Mouse (Mus musculus) B cell, adult (primary cell): ENCODE measurements around the gene Ftcd. TPM values are rescaled to one million over a fixed set of nuclear protein-coding genes. Genes with fewer than 3 reads are reported as not detected.

Source experiments
- total RNA-seq: library from RNA; stranded (reverse); gene quantifications from 4 replicates; pipeline ENCODE4 v1.2.4, GENCODE M21; 2023; ENCODE audit not compliant: inconsistent age

Gene Ftcd
- total RNA-seq = not detected in 4 replicates

DNA sequence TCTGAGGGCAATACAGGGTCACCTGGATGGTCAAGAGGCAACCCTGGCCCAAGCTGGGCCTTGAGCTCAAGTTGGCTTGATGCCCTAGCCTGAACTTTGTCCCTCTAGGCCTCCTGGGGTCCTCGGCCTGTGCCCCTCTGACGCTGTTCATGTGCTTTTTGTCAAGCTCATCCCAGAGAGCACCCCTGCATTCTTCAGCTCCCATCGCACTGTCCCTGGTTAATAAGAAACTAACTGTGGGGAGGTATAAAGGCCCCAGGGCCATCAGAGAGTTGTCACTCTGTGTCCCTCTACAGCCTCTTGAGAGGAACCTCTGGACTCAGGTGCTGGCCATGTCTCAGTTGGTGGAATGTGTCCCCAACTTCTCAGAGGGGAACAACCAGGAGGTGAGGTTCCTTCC, at the start of gene Ftcd:
Ftcd (plus strand) TSS at position 275 of the 400 bp plus-strand sequence.

GRCm38 (mm10) chr10:76531375-76531774, 44.1 kb upstream of the Ftcd start, which contains the start of gene Lss:
Gene Lss, plus strand, starts transcription at chr10:76531588.

GRCm38 (mm10) chr10:76561972-76562371, 13.5 kb upstream of the Ftcd start, which contains the start of gene Spatc1l:
Gene Spatc1l, plus strand, starts transcription at chr10:76562272.

DNA sequence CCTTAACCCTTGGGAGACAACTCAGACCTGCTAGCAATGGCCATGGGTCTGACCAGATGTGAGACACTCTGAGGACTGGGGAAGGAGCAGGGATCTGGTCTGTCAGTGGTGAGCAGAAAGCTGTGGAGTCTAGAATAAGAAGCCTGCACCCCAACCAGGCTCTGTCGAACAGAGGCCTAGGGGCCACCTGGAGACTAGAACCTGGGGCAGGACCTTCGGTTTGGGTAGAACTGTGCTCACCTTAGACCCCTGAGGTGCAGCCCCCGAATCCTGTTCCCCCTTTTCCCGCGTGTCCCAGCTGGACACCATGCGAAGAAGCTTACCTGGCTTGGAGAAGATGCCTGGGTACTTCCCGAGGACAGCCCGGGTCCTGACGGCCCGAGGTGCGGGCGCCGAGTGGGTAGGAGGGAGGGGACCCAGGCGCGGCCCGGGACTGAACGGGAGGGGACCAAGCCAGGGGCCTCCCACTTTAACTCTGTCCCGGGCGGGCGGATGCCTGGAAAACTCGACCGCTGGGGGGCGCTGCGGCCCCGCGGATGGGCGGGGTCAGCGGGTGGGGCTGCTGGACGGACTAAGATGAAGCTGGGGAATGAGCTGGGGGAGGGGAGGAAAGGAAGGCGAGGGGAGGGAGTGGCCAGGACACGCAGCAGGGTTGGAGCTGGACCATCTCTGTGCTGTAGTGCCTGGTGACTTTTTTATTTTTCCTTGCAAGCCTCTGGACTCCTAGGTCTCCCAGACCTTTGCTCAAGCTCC, 47.7 kb downstream of the Ftcd start, which contains the start of gene Col6a2:
Col6a2 (minus strand) TSS at position 703 of the 753 bp plus-strand sequence.

Other genes with a start within 250 kb of the Ftcd start
- 4.3 to 7.5 TPM (median 5.4 TPM) in 4 replicates for gene Dip2a, start 230.4 kb upstream of the Ftcd start, total RNA-seq
- 8.7 to 19.2 TPM (median 13.6 TPM) in 3 of 4 replicates, not detected in the other for gene AC141477.1, start 135.2 kb upstream of the Ftcd start, total RNA-seq
- 51.5 to 67.5 TPM (median 61.7 TPM) in 4 replicates for gene Pcnt, start 132.9 kb upstream of the Ftcd start, total RNA-seq
- not detected in 4 replicates for gene 2610028H24Rik, start 126.6 kb upstream of the Ftcd start, total RNA-seq
- 70.5 to 74.7 TPM (median 72.7 TPM) in 4 replicates for gene Mcm3ap, start 106.7 kb upstream of the Ftcd start, total RNA-seq
- 1.3 to 2.2 TPM (median 1.6 TPM) in 4 replicates for gene Ybey, start 106.5 kb upstream of the Ftcd start, total RNA-seq
- gene Lss, start 44.1 kb upstream of the Ftcd start, total RNA-seq = 14.6 to 24.3 TPM (median 21.7 TPM) in 4 replicates
- gene Spatc1l, start 13.4 kb upstream of the Ftcd start, total RNA-seq = not detected in 4 replicates
- 0.13 to 0.22 TPM in 2 of 4 replicates, not detected in the others for gene Col6a2, start 48.0 kb downstream of the Ftcd start, total RNA-seq
- 0.39 TPM in 1 of 4 replicates, not detected in the others for gene Col6a1, start 150.5 kb downstream of the Ftcd start, total RNA-seq